Mouse (Mus musculus) megakaryocyte, adult 5-6 weeks (primary cell): ENCODE measurements at regions not wholly inside any gene's neighbourhood (a gene's known extent, or its start where the extent isn't known, plus 50 kb on each side); places are given as distances from the start of the nearest gene placed in this dataset.
A peak's percentile ranks its signal among the peaks of the same experiment; 100 is the strongest.

Source experiments
- ATAC-seq: 2 replicates; pipeline ENCODE4 v1.8.0; 2016; ENCODE audit warnings: mild to moderate bottlenecking, inconsistent platforms; ENCODE audit not compliant: poor library complexity, severe bottlenecking

DNA sequence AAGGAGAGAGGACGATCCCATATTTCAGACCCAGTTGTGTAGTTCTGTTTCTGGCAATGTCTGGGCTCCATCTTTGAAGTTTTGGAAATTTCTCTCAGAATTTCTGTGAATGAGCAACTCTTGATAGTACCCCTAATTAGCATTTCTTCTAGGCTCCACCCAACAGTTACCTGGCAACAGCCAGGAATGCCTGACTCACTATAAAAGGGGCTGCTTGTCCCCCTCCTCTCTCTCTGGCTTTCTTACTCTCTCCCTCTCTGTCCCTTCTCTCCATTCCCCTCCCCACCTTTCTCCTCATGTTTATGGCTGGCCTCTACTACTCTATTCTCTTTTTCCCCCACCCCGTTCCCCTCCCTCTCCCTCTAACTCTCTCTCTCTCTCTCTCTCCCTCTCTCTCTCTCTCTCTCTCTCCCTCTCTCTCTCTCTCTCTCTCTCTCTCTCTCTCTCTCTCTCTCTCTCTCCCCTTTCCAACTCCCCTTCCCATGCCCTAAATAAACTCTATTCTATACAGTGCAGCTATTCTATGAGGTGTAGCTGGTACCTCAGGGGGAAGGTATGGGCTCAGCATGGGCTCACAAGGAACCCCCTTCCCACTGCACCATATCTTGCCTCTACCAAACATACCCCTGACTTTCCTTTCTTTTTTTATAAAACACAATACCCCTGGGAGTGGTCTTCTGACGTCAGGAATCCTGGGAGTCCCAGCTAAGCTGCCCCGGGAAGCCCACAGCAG is 118.7 kb upstream of the Prok2 start:
- no peak for ATAC-seq

DNA sequence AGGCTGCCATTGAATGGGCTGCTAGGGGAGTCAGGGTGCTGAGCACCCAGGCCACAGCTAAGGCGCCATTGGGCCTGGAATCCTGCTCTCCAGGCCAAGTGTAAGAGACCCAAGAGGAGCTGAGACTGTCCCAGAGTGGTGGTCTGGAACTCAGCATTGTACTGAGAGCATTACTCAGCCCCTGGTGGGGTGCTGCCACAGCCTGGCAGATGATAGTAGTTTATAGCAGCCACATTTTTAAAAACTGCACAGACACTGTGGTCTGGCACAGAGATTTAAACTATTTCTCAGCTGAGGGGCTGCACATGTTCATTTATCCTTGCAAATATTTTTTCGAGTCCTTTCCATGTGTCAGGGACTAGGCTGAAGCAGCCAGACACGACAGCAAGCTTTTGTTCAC is 117.3 kb upstream of the Prok2 start:
- no peak for ATAC-seq

GRCm38 (mm10) chr6:99842723-99843122 is 116.5 kb upstream of the Prok2 start:
- no peak for ATAC-seq

GRCm38 (mm10) chr6:99840823-99841222 is 114.6 kb upstream of the Prok2 start:
- peak; percentile 35 for ATAC-seq

GRCm38 (mm10) chr6:99833323-99833722 is 107.1 kb upstream of the Prok2 start:
- ATAC-seq = no peak

GRCm38 (mm10) chr6:99827625-99828024 is 101.4 kb upstream of the Prok2 start:
- no peak for ATAC-seq

DNA sequence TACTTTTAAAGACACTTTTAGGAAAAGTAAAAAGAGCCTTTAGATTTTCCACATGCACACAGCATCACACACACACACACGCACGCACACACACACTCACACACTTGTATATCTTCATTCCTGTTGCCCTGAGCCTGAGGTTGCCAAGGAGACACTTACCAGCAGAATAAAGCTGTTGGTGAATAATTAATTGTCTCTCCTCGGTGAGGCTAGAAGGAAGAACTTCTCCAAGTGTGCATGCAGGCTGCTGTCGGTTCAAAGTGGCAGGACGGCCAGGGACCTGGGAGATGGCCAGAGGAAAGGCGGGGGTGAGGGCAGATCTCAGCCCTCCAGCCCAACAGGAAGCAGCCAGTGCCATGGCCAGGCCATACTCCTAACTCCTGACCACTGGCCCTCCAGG is 98.6 kb upstream of the Prok2 start:
- no peak for ATAC-seq

GRCm38 (mm10) chr6:99822471-99822870 is 96.3 kb upstream of the Prok2 start:
- ATAC-seq = no peak

GRCm38 (mm10) chr6:99819255-99819929 is 93.2 kb upstream of the Prok2 start:
- no peak for ATAC-seq

DNA sequence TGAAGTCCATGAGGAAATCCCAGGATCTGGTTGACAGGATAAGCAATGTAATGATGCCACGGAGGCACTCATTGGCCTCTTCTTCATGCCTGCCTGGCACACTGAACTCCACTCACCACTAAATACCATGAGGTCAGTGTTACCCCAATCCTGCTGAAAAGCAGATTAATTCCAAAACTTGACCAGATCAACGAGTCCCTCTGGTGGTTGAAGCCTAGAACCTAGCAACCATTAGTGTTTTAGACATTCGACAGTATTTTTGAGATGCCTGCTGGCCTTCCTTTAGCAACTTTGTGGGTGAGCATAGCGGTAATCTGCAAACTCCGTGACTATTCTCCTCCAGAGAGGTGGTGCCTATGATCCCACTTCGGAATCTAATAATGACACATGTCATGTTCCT is 92.3 kb upstream of the Prok2 start:
- no peak for ATAC-seq

- ATAC-seq = peak; percentile 57
Observed at GRCm38 (mm10) chr6:99817245-99817644, 91.1 kb upstream of the Prok2 start.

DNA sequence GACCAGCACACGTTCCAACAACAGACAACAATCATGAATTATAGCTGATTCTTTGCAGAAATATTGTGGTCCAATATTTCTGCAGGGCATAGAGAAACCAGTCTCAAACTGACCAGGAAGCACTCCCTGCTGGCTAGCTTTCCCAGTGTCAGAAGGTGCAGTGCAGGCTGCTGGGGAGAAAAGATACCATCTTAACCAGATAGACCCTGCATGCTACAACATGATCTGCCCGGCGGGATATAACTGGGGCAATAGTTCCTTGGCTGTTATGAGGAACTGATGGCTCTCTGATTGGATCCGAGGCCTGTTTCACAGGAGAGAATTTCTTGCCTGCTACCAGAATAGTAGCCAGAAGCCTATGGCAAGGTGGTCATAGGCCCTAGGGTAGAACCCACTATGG is 86.9 kb upstream of the Prok2 start:
- no peak for ATAC-seq

DNA sequence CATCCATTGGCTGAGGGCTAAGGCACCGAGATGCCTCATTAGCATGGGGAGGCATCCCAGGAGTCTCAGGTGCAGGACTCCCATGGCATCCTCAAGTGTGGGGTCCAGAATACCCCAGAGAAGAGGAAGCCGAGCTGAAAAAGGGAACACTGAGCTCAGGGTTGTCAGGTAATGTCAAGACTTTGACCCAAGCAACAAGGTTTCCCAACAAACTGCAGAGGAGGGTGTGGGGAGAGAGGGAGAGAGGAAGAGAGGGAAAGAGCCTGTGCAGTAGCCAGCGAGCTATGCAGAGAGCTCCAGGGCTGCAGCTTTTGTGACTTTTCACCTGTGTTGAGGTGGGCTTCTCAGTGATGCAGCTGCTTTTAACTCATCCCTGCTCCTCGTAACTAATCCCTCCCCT is 85.7 kb upstream of the Prok2 start:
- 0 out of 2 replicates have a peak, but pooled peaks have one; percentile 27 for ATAC-seq

GRCm38 (mm10) chr6:99810974-99811798 is 85.0 kb upstream of the Prok2 start:
- ATAC-seq = peak; percentile 72

DNA sequence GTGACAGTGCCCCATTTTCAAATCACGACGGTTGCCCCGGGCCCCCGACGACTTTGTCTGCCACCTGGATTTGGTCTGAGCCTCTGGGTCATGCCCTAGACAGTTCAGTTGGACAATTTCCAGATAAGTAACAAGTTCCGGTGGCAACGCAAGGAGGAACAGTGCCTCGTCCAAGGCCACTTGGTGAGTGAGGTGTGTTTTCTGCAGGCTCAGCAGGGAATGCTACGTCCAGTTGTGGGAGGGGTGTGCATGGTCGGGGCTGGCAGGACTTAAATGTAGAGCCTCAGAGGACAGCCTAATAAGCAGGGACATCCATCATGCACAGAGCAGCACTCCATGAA is 78.7 kb upstream of the Prok2 start:
- ATAC-seq = no peak

GRCm38 (mm10) chr6:99803983-99804904 is 78.1 kb upstream of the Prok2 start:
- ATAC-seq = peak; percentile 99

GRCm38 (mm10) chr6:99800919-99801318 is 74.7 kb upstream of the Prok2 start:
- ATAC-seq = no peak

GRCm38 (mm10) chr6:99800324-99800723 is 74.1 kb upstream of the Prok2 start:
- ATAC-seq = no peak

DNA sequence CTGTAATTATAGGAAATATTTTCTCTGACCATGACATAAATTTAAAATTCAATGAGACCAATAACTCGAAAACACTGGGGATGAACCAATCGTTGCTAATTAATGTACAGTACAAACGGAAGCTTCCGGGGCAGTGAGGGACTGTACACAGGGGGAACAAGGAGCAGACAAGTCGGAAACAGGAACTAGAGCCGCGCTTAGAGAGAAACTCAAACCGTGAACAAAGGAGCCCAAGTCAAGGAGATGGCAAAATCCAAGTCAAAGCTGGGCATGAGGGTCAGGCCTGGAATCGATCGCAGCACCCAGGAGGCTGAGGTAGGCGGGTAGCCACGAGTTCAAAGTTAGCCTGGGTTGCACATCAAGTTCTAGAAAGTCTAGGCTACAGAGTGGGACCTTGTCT is 70.2 kb upstream of the Prok2 start:
- peak; percentile 51; the same call in 1 of the 2 replicates for ATAC-seq

- ATAC-seq = no peak
Observed at GRCm38 (mm10) chr6:99793546-99793945, 67.4 kb upstream of the Prok2 start.

DNA sequence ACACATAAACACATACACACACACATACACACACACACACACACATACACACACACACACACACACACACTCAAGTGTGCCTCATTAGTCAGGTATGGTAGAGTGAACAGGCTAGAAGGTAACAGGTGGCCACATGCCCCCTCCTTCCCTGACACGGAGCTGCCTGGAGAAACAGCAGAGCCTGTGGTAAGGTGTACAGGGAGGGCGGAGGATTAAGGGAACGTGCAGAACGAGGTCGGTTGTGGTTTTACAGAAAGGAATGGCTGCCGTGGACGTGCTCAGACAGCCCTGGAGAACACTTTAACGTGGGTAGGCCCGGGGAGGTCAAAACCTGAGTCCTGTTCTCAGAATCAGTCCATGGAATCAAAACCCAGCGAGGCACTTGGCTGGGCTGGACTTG is 66.2 kb upstream of the Prok2 start:
- no peak for ATAC-seq
